Mouse (Mus musculus) skeletal muscle tissue, adult 2 months (tissue): ENCODE measurements around the gene Tbx6.
"Not testable (repeated sequence)": the region's sequence is repeated elsewhere in the genome, so short reads cannot be mapped to it uniquely, and the experiment has no call there.

Experiments used
- DNase-seq: peaks from one replicate; pipeline ENCODE4 v3.0.0-alpha.2; 2012; ENCODE audit warnings: low read depth, low spot score

Gene Tbx6

DNA sequence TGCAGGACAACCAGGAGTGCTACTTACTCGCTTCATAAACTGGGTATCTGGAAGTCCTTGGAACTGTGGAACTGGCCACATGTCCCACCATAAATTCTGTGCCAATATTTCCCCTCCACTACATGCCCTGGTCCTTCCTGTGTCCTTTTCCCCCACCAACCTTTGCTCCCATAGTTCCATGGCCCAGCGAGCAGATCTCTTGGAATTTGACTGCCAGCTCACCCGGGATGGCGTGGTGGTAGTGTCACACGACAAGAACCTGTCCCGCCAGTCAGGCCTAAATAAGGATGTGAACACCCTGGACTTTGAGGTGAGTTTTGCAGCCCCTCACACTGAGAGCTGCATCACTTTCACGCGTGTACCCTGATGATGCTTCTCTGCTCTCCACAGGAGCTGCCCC, 14.3 kb upstream of the Tbx6 start:
- DNase-seq: no peak

DNA sequence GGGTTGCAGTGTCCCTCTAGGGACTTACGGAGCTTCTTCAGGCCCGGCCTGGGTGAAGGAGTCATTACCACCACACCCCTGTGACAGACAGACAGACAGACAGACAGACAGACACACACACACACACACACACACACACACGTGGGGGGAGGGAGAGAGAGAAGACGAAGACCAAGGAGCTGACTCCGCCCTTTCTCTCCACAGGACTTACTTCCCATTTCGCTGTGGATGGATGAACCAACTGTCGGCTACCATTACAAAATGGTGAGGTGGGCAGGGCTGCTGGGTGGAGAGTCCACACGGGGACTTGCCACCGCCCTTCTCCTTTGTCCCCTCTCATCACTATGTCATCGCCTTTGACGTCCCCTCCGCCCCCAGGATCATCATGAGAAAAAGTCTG, 10.5 kb upstream of the Tbx6 start:
- no peak for DNase-seq

DNA sequence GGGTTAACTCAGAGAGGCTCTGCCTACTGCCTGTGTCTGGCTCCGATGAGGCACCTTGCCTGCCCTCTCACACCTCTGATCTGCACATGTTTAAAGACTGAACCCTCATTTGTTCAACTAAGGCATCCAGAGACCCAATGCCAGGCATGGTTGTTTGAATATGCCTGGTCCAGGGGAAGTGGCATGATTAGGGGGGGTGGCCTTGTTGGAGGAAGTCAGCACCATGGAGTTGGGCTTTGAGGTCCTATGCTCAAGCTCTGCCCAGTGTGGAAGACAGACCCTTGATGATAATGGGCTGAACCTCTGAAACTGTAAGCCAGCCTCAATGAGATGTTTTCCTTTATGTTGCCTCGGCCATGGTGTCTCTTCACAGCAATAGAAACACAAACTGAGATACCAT, 7.9 kb upstream of the Tbx6 start:
- DNase-seq: no peak

DNA sequence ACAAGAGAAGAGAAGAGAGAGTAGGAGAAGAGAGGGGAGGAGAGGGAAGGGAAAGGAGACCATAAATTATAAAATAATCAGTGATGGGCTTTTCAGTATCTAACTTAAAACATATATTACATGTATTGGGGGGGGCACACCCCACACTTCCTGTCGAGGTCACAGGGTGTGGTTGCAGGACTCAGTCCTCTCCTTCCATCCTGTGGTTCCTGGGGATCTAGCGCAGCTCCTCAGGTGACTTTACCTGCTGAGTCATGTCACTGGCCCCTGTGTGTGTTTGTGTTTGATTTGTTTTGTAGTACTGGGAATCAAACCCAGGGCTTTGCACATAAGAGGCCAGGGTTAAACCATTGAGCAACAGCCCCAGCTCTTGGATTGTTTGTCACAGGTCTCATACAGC, 6.8 kb upstream of the Tbx6 start:
- no peak for DNase-seq

DNA sequence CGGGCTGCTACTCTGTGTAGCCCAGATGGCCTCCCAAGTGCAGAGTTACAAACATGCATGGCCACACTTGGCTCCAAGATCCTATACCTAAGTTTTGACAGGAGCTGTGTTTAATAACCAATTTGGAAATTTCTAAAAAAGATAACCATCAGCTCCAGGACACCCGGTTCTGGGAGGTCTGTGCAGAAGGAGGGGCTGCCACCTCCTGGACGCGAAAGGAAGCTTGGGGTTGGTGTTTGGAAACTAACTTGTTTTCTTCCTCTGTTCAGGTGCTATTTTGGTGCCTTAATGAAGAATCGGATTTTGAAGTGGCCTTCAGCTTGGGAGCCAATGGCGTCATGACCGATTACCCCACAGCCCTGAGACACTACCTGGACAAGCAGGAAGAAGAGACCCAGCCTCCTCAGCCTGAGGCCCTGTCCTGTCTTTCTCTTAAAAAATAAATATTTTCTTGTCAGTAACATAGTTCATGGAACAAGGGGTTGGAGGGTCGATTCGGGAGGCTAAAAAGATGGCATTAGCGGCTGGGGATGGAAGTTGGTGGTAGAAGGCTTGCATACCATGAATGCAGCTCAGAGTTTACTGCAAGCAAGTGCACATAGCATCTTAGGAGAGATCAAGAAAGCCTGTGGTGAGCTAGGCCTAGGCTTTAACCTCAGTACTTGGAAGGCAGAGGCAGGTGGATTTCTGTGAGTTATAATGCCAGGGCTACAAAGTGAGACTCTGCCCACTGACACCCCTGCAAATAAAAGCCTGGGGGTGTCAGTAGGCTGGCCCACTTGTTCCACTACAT, 5.9 kb upstream of the Tbx6 start:
- no peak for DNase-seq

DNA sequence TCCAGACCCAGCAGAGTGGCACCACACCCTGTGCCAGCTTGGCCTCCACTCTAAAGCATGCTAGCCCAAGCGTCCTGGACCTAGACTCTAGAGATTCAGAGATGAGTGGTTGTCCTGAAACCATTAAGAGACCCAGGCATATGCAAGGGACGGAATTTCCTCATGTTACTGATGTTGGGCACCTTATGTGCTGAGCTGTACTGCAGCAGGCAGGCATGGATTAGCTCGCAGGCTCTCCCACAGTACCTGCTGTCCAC, 5.4 kb upstream of the Tbx6 start:
- DNase-seq: no peak

DNA sequence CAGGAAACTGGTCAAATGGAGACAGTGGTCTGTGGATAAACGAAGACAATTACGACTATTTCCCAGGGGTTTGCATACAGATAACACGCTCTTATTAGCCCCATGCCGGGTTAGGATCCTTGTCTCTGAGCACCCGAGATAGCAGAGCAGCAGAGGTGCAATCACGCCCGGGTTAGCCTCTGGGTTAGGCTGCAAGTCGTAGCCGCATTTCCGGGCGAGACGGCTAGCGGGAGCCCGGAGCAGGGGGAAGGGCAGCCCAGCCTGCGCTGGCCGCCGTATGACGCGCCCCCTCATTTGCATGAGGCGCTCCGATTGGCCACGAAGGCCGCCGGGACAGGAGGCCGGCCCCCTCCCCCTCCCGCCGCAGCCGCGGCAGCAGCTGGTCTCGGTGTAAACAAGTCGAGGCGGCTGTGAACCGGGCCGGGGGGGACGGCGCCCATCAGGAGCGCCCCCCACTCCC, 4.7 kb upstream of the Tbx6 start, which contains the start of gene Ypel3:
TSS of gene Ypel3 (plus strand) at position 358 of the 460 bp plus-strand sequence.
- DNase-seq: peak; percentile 95

DNA sequence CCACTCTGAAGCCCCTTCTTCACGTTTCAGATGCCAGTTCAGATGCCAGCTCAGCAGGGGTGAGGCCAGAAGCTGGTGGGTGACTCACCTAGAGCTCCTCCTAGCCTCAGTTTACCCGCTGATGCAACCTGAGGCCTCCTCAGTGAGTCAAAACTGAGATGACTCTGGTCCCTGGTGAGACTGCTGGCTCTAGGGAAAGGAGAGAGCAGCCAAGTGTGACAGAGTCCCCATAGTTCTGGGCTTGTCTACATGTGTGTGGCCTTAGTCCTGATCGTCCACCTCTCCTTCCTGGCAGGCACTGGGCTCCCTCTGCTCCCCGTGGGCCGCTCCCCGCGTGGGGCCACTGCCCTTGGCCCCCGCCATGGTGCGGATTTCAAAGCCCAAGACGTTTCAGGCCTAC, 3.8 kb upstream of the Tbx6 start:
- no peak for DNase-seq

DNA sequence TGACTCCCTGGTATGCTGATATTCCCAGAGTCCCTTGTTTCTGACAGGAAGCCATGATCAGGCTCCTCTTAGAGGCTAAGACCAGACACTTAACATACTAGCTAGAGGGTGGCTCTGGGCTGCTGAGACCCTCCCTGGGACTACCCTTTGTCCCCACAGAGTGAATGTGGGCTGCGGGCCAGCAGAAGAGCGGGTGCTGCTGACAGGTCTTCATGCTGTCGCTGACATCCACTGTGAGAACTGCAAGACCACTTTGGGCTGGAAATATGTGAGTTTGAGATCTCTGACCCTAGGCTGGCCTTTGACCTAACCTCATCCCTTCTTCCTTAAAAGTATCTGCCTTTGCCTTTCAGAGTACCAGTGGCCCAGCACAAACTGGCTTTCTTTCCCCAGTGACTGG, 3.1 kb upstream of the Tbx6 start:
- no peak for DNase-seq

DNA sequence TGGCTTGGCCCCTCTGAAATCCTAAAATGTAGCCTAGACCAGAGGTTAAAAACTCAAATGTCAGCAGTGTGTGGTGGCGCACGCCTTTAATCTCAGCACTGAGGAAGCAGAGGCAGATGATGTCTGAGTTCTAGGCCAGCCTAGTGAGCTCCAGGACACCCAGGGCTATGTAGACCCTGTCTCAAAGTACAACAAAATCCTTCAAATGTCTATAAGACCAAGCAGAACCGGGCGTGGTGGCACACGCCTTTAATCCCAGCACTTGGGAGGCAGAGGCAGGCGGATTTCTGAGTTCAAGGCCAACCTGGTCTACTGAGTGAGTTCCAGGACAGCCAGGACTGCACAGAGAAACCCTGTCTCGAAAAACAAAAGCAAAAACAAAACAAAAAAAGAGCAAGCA, 2.2 kb upstream of the Tbx6 start:
- not testable (repeated sequence) for DNase-seq

DNA sequence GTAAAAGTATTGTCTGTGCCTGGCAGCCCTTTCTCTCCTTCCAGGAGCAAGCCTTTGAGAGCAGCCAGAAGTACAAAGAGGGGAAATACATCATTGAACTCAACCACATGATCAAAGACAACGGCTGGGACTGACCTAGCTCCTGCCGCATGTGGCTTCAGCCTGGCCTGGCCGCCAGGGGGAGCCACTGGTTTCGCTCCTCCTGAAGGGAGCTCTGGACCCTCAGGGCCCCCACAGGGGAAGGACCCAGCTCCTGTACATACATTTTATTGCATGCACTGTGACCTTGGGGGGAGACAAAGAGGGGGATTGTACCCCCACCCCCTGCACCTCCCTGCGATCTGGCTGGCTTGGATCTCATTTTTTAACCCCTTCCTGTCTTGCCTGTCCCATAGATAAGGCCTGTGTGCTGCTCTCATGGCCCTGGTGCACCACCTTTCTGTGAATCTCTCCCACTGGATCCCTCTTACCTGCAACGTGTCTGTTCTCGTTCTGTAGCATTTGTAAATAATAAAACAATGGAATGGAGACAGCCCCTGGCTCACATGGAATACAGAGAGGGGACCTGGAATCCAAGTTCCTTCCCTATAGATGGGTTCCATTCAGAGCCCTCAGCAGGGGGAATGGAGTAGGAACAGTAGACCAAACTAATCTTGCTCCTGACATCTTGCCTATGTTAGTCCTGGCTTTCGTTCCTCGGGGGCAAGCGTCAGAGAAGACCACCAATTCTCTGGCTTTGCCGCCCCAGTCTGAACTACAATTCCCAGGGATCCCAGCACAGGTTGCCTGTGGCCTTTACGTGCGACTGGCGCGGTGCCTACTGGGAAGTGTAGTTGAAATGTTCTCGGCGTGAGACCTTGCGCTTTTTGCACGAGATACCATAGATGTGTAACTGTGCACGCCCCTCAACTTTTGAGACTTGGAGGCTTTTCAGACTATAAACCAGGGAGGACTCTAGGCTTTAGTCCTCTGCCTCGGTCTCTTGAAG, 1.0 kb upstream of the Tbx6 start:
- DNase-seq: no peak

DNA sequence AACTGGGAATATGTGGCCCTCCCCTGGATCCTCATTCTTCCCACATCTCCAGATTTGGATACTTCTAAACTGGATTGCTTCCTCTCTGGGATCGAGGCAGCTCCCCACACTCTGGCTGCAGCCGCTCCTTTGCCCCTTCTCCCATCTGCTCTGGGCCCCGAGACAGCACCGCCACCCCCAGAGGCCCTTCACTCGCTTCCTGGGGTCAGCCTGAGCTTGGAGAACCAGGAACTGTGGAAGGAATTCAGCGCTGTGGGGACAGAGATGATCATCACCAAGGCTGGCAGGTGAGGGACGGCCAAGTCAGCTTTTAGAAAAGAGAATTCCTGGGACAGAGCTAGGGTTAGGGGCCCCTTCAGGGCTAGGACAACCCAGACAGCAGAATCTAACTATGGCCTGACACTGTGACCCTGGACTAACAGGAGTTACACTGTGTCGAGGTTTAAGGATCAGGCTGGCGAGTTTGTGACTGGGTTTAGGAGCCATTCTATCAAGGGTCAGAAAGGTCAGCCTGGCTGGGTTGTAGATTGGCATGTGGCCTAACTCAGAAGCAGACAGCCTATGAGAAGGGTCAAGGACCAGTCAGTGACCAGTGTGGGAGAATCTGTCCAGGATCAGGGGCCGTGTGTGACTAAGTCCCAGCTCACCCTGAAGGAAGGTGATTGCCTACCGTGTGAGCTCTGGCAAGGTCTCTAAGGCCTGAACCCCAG, 533 bp downstream of the Tbx6 start:
- DNase-seq: no peak

DNA sequence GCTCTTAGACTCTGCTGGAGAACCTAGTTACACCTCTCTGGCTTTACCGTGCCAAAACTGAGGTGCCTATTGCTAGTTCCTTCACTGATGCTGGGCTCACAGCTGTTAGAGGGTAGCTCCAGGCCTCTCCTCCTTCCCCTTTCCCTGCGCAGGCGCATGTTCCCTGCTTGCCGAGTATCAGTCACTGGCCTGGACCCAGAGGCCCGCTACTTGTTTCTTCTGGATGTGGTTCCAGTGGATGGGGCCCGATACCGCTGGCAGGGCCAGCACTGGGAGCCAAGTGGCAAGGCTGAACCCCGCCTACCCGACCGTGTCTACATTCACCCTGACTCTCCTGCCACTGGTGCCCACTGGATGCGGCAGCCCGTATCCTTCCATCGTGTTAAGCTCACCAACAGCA, 1.4 kb downstream of the Tbx6 start:
- DNase-seq: no peak

DNA sequence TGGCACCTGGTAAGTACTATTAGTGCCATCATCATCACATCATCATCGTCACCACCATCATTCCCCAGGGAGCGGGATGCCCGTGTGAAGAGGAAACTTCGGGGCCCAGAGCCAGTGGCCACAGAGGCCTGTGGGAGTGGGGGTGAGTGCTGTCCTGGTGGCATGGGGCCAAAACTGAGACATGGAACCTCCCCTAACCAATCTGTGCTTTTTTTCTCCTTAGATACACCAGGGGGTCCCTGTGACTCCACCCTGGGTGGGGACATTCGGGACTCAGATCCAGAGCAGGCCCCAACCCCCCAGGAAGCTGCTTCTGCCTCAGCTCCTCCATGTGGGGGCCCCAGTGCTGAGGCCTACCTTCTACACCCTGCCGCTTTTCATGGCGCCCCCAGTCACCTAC, 3.2 kb downstream of the Tbx6 start:
- no peak for DNase-seq

DNA sequence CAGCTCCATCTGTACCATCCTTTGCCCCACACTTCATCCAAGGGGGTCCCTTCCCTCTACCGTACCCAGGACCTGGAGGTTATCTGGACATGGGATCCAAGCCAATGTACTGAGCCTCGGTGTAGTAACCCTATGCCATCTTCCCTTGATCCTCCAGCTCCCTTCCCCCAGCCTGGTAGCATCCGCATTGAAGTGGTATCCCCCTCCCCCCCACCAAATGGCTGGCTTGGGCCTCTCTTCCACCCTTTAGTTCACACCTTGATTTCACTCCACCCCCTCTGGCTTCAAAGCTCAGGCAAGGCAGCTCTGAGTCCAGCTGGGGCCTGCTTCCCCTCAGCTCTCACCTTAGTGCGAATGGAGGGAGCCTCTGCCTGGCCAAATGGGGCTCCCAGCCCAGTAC, 3.8 kb downstream of the Tbx6 start:
- no peak for DNase-seq

DNA sequence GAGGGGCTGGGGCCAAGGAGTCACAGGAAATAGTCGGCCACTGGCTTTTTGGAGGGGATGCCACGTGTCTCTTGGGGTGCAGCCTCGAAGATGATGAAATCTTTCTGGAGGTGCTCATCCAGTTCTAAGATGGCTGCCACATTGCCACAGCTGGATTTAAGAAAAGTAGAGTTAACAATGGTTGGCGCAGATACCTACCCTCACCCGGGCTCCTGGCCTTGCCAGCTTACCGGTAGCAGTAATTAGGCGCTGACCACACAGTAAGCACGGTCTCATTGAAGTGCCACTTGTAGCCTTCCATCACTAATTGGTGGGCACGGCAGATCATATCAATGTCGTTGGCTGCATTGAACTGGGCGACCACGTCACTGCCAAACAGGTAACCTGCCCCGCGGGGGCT, 4.9 kb downstream of the Tbx6 start:
- DNase-seq: no peak

DNA sequence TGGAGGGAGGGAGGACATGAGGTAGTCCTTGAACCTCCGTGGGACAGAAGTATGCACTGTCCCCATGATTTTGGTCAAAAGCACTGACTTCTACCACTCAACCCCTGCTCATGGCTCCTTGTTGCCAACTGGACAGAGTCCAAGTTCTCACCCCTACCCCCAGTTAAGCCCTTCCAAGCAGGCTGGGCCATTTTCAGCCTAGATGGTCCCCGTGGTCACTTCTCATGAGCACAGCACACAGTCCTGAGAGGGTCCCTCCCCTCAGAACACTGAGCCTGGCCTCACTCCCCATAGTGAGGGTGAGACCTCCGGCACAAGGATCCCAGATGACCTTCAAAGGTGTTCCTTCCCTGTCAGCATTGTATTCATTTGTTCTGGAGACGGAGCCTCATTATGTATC, 7.9 kb downstream of the Tbx6 start:
- no peak for DNase-seq

DNA sequence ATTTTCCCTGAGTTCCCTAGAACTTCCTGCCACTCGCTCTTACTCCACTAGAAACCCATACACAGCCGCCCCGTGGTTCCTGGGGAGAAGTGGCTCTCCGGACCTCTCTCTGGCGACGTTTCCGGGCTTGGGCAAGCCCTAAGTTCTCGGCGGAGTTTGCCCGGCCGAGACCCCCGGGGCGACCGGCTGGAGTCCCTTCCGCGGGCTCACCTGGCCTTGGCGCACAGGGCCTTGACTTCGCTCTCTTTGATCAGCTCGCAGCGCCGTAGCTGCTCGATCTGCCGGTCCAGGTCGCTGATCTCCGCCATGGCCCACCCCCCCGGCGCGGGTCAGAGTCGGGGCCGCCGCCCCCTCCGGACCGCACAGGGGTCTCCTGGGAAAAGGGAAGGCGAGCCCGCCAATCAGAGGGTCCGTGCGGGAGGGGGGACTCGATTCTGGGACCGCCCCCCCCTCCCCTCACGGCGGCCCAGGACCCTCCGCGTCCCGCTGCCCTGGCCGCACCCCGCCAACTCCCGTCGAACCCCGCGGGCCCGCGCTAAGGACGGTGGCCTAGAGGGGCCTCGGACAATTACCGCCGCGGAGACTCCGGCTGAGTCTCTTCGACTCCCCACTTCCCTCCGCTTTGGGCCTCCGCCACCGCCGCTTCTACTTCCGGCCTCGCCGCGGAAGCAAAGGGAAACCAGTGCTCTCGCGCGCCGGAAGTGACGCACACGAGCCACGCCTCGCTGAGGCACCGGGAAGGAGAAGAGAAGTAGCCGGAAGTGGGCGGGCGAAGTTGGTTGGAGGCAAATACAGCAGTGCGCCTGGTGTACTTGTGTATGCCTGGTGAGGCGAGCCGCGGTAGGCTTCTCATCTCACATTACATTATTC, 10.8 kb downstream of the Tbx6 start, which contains the start of gene Ppp4c:
TSS of gene Ppp4c (minus strand) at position 646 of the 870 bp plus-strand sequence.
- DNase-seq: peak; percentile 97

DNA sequence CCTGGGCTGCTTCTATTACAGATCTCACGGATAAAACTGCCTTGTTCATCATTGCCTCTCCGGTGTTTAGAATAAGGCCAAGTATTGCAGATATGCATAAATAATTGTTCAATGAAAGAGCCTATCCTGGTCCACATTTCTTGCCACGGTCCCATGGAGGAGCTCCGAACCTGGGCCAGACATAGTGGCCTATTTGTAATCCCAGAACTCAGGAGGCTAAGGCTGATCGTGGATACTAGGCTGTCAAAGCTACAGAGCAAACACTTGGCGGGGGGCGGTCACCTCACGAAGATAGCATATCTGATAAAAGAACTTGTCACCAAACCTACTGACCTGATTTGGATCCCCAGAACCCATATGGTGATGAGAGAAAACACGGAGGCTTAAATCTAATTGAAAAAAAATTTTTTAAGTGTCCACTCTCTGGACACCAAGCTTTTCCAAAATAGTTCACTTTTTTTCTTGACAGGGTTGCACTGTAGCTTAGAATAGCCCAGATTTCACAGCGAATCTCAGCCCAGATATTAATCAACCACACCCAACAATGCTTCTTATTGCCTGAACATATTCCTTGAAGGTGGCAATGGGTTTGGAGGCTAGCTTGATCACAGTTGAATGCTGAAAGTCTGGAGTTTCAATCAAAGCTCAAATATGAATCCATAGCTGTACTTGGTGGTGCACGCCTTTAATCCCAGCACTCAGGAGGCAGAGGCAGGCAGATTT, 11.6 kb downstream of the Tbx6 start:
- DNase-seq: no peak

DNA sequence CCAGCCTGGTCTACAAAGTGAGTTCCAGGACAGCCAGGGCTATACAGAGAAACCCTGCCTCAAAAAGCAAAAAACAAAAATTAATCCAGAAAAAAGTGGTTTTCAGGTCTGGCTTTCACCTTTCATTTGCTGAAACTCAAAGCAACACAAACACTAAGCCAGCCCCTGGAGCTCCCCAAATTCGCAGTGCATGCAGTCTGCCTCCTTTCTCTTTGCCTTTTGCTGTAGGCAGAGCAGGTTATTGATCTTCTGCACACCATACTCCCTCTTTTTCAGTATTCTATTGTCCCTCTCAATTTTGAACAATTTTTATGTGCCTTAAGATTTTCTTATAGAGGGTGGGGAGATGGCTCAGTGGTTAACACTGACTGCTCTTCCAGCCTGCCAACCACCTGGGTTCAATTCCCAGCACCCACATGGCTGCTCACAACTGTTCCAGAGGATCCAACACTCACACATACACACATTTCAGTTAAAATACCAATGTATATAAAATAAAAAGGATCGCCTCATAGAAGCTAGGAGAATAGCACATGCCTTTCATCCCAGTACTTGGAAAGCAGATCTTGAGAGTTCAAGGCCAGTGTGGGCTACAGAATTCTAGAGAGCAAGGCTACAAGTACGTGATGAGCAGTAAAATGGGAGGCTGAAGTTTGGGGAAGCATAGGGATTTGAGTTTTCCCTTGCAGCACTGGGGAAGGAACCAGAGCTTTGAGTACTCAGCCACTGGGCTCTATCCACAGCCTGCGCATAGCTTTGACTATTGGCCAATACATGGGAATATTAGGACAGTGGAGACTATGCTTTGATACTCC, 12.4 kb downstream of the Tbx6 start:
- DNase-seq: no peak
